Mouse (Mus musculus) C2C12 (cell line): ENCODE data around the gene Nck2.

Experiments used
- CTCF ChIP-seq: IDR thresholded peaks from one replicate; pipeline ENCODE4 v1.5.1; 2011; ENCODE audit not compliant: control insufficient read depth, insufficient read depth, insufficient read length
- MAX ChIP-seq: IDR thresholded peaks from one replicate; pipeline ENCODE4 v1.6.1; 2011; ENCODE audit warnings: mild to moderate bottlenecking, control low read depth
- MYOD1 ChIP-seq: IDR thresholded peaks from one replicate; pipeline ENCODE4 v1.6.1; 2011; ENCODE audit warnings: low read depth; ENCODE audit not compliant: control insufficient read depth, insufficient read length
- USF1 ChIP-seq: IDR thresholded peaks from one replicate; pipeline ENCODE4 v1.6.1; 2011; ENCODE audit warnings: low read depth, mild to moderate bottlenecking, control low read depth, moderate library complexity

GRCm38 (mm10) chr1:43593069-43593468 is 148.7 kb downstream of the Nck2 start:
- TF ChIP-seq CTCF (no peak), USF1 (no peak), MYOD1 (no peak), MAX (no peak)
